Mouse (Mus musculus) stomach, adult 2 months (tissue): ENCODE measurements around the gene Efna2. TPM values are rescaled to one million over a fixed set of nuclear protein-coding genes. Genes with fewer than 3 reads are reported as not detected.

Experiments
- polyA plus RNA-seq: library from polyadenylated mRNA; depleted of rRNA; stranded (reverse); fragments of >200 nt; gene quantifications from 2 replicates; pipeline ENCODE4 v1.2.3, GENCODE M21; 2012; rRNA removed

The Efna2 gene
- polyA plus RNA-seq, result 4.5 and 6.8 TPM in 2 replicates

DNA sequence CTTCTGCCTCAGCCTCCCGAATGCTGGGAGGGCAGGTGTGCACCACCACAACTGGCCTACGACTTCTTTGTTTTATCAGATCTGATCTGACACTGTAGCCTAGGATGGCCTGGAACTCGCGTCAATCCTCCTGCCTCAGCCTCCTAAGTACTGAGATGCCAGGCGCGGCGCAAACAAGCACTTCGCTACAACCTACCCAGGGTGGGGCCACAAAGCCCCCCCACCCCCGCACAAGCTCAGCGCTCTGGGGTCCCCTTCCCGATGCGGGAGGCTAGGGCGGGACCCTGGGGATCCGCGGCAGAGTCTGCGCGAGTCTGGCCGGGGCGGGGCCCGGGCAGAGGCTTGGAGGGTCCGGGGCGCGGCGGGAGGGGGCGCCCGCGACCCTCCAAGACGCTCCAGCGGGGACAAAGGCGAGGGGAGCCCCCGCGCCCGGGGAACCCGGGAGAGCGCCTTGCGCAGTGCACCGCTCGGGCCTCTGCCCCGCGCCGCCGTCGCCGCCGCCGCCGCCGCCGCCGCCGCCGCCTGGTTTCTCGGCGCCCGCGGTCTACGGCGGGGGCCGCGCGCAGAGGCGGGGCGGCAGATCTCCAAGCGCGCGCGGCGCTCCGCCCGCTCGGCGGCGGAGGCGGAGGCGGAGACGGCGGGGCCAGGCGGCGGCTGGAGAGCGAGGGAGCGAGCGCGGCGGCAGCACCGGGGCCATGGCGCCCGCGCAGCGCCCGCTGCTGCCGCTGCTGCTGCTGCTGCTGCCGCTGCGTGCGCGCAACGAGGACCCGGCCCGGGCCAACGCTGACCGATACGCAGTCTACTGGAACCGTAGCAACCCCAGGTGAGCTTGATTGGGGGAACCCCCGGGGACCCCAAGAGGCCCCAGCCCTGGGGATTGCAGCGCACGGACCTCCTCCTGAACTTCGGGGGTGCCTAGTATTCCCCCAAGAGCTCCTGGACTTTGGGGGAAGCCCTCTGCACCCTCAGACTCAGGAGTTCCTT lies at the start of gene Efna2:
Efna2 (plus strand) TSS at position 415 of the 984 bp plus-strand sequence.

DNA sequence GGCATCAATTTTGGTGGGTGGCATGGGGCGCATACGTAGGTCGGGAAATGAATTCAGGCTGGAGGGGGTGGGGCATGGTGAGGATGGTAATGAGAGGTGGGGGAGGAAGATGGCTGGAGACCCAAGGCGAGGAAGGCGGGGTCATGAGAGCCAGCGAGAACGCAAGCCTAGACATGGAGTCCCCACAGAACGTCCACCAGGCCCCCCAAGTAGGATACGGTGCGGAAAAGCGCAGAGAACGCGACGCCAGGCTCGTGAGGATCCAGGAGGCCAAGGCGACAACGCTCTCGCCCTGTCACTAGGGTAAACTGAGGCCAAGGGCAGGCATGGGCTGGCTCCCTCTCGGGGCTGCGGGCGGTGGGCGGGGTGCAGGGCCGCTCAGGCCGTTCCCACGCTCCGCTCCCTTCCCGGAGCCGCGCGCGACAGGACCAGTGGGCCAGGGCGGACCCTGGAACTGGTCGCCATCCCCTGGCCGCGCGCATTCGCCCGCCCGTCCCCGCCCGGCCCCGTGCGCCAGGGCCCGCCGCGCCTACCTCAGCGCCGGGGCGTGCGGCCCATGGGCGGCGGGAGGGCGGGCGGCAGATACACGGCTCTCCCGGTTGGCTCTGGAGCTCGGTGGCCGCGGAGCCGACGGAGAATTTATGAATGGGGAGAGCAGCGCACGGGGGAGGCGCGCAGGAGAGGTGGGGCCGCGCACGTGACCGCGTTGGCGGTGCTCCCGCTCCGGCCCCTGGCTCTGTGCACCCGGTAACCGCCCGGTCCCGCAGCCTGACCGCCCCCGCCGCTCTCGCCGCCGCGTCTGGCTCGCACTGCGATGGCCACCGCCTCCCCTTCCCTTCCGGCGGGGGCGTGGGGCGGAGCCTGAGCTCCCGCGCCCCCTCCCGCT lies 40.5 kb upstream of the Efna2 start, which contains the start of gene Atp5d:
Atp5d (plus strand) TSS at position 80 of the 886 bp plus-strand sequence.

DNA sequence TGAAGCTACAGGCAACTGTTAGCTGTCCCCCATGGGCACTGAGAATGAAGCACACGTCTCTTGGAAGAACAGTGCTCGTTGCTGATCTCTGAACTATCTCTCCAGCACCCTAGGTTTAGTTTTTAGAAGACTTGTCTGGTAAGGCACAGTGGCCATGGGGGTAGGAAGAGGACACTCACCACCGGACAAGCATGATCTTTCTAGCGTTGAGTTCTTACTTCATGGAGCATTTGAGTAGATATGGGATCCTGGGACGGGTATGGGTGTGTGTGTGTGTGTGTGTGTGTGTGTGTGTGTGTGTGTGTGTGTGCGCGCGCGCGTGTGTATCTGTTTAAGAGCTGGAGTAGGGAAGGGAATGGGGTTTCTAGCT lies 38.6 kb upstream of the Efna2 start, which contains the start of gene Cbarp:
Cbarp (minus strand) TSS at position 170 of the 370 bp plus-strand sequence.

DNA sequence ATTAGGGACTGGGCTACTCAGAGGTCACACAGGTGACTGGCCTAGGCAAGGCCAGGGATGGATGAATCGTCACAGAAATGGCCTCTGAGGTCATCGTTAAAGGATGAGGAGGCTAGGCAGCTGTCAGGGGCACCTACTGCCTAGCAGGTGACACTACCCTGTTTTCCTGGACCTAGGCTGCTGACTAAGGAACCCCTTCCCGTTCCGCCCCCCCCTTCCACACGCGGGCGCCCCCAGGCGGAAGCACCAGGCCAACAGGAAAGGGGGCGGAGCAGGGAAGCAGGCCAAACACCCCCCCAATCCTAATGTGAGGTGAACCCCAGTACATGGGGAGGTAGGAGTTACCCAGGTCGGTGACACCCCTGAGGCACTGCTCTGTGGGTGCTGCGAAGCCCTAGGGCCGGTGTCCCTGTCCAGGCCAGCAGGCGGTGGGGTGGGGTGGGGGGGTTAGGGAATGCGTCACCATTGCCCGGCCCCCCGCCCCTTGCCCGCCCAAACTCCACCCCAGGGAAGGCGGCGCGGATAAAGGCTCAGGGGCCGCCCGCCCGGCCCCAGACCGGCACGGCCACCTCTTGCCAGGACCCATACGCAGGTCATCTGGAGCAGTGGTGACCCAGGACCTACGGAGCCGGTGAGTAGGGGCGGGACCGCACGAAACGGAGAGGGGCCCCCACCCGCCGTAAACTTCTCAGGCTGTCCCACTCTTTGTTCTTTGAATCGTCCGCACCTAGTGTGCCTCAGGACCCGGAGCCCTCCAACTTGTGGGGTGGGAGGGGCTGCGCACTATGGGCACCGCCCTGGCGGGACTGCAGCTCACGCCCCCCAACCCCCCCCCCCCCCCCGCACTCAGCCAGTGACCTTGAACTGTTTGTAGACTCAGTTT lies 31.3 kb upstream of the Efna2 start, which contains the start of gene Midn:
Midn (plus strand) TSS at position 554 of the 883 bp plus-strand sequence.

DNA sequence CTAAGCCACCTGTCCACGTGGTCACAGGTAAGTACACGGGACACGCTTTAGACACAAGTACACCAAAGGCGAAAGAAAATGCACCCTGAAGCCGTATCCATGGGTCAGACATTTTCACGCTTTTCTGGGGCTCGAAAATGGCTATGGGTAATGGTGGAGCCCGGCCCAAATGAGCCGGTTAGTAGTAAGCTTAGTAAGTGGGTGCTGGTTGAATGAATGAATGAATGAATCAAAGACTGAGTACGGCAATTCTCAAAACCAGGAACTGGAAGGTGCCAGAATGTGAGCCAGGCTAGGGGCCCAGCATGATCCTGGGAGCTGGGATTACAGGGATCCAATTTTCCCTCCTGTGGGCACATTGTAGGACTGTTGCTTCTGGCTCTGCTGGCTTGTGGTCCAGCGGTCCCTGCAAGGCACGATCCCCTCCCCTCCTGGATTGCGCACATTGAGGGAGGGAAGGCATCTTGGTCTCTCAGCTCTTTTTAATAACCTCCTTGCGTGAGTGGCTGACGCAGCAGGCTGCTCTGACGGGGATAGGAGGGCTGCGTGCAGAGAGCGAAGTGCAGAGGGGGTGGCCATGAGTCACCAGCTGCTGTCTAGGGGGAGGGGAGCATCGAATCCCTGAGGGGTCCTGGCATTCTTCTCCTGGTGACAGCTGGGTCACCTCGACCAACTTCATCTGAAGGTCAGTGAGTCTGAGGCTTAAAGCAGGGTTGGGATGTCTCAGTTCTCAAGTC lies 13.7 kb upstream of the Efna2 start, which contains the start of gene Cirbp:
Cirbp (plus strand) TSS at position 594 of the 737 bp plus-strand sequence.

DNA sequence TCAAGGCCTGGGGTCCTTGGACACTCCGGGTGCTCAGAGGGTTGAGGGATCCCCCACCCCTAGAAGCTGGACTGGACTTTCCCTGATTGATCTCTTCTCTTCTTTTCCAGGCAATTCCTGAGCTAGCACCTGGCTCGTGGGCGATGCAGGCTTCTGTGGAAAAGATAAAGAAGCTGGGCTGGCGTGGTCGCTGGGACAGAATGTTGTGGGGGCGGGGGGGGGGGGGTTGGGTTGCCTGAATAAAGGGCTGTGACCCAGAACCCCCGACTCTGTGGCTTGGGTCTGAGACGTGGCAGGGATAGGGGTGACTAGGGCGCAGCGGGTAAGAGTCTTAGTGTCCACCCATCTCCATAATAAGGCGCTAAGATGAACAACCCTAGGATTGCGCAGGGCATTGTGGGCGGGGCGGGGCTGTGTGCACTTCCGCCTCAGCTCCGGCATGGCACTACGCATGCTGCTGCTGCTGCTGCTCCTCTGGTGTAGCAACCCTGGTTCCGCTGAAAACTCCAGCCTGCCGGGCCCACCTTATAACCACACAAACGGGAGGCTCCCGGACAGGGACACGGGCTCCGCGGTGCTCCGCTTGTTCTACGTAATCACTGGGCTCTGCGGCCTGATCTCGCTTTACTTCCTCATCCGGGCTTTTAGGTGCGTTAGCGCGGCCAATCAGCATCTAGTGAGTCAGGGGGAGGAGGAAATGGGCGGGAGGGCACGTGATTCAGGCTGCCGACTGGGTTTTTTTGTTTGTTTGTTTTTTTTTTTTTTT lies 6.6 kb upstream of the Efna2 start, which contains the start of gene 1600002K03Rik:
1600002K03Rik (plus strand) TSS at position 418 of the 766 bp plus-strand sequence.

DNA sequence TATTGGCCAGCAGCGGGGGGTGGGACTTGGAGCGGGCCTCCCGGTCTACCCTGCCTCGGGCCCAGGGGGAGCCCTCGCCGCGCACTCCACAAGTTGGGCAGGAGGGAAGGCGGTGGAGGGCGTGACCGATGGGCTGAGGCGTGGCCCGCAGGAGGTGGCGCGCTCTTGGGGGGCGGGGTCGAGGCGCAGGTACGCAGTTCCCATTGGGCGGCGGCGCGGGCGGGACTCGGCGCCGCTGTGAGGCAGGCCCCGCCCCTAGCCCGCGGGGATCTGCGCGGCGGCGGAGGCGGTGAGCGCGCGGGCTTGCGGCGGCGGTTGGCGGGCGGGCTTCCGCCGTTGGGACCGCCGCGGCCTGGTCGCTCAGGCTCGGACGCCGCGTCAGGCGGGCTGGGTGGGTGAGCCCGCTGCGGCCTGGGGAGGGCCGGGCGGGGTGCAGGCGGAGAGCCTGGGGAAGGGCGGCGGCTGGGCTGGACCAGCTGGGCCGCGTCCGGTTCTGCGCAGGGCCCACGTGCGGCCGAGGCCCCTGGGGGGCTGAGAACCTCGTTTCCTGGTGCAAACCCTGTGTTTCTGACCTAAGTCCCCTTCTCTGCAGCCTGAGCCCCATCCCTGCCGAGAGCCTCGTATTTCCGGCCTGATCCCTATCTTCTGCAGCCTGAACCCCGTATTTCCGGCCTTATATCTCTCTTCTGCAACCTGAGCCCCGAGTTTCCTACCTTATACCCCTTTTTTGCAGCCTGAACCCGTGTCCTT lies 47.3 kb downstream of the Efna2 start, which contains the start of gene Mum1:
Mum1 (plus strand) TSS at position 19 of the 750 bp plus-strand sequence.

Other genes with a start within 250 kb of the Efna2 start
- 24.7 and 30.0 TPM in 2 replicates for gene Wdr18, start 219.3 kb upstream of the Efna2 start, polyA plus RNA-seq
- 0.12 TPM in 1 of 2 replicates, not detected in the other for gene Grin3b, start 208.8 kb upstream of the Efna2 start, polyA plus RNA-seq
- 256 and 400 TPM in 2 replicates for gene Tmem259, start 195.2 kb upstream of the Efna2 start, polyA plus RNA-seq
- gene Cnn2, start 190.9 kb upstream of the Efna2 start, polyA plus RNA-seq, result 68.4 and 74.9 TPM in 2 replicates
- gene Abca7, start 183.0 kb upstream of the Efna2 start, polyA plus RNA-seq, result 14.0 and 17.3 TPM in 2 replicates
- gene Arhgap45, start 162.8 kb upstream of the Efna2 start, polyA plus RNA-seq, result 6.0 and 9.1 TPM in 2 replicates
- 51.4 and 57.1 TPM in 2 replicates for gene Polr2e, start 139.7 kb upstream of the Efna2 start, polyA plus RNA-seq
- 404 and 629 TPM in 2 replicates for gene Gpx4, start 132.3 kb upstream of the Efna2 start, polyA plus RNA-seq
- 25.7 and 25.9 TPM in 2 replicates for gene Sbno2, start 73.9 kb upstream of the Efna2 start, polyA plus RNA-seq
- gene Stk11, start 63.7 kb upstream of the Efna2 start, polyA plus RNA-seq, result 89.6 and 104 TPM in 2 replicates
- 2,554 and 5,321 TPM in 2 replicates for gene Atp5d, start 40.9 kb upstream of the Efna2 start, polyA plus RNA-seq
- 18.7 and 25.0 TPM in 2 replicates for gene Cbarp, start 38.6 kb upstream of the Efna2 start, polyA plus RNA-seq
- gene Midn, start 31.2 kb upstream of the Efna2 start, polyA plus RNA-seq, result 112 and 128 TPM in 2 replicates
- 45.7 and 52.7 TPM in 2 replicates for gene Cirbp, start 13.5 kb upstream of the Efna2 start, polyA plus RNA-seq
- 10.9 TPM in 2 replicates for gene 1600002K03Rik, start 6.5 kb upstream of the Efna2 start, polyA plus RNA-seq
- gene Mum1, start 47.0 kb downstream of the Efna2 start, polyA plus RNA-seq, result 11.7 and 16.0 TPM in 2 replicates
- gene Ndufs7, start 69.6 kb downstream of the Efna2 start, polyA plus RNA-seq, result 611 and 945 TPM in 2 replicates
- gene Gamt, start 81.5 kb downstream of the Efna2 start, polyA plus RNA-seq, result 17.6 and 31.4 TPM in 2 replicates
- 56.6 and 62.6 TPM in 2 replicates for gene Dazap1, start 82.0 kb downstream of the Efna2 start, polyA plus RNA-seq
- 607 and 796 TPM in 2 replicates for gene Rps15, start 113.0 kb downstream of the Efna2 start, polyA plus RNA-seq
- gene Apc2, start 116.5 kb downstream of the Efna2 start, polyA plus RNA-seq, result 0.72 and 0.77 TPM in 2 replicates
- gene 2310011J03Rik, start 141.1 kb downstream of the Efna2 start, polyA plus RNA-seq, result 36.0 and 44.8 TPM in 2 replicates
- gene Pcsk4, start 150.0 kb downstream of the Efna2 start, polyA plus RNA-seq, result 5.0 and 5.9 TPM in 2 replicates
- gene Reep6, start 150.5 kb downstream of the Efna2 start, polyA plus RNA-seq, result 5.4 and 6.8 TPM in 2 replicates
- 19.8 and 25.0 TPM in 2 replicates for gene Adamtsl5, start 168.9 kb downstream of the Efna2 start, polyA plus RNA-seq
- 0.57 and 0.63 TPM in 2 replicates for gene Plk5, start 177.0 kb downstream of the Efna2 start, polyA plus RNA-seq
- gene Mex3d, start 208.2 kb downstream of the Efna2 start, polyA plus RNA-seq, result 11.5 and 24.4 TPM in 2 replicates
- 66.7 and 84.7 TPM in 2 replicates for gene Mbd3, start 220.1 kb downstream of the Efna2 start, polyA plus RNA-seq
- gene Uqcr11, start 227.3 kb downstream of the Efna2 start, polyA plus RNA-seq, result 1,239 and 1,853 TPM in 2 replicates